Mouse (Mus musculus): ENCODE results near the gene Ormdl3.
"Not testable (repeated sequence)": the region's sequence is repeated elsewhere in the genome, so short reads cannot be mapped to it uniquely, and the experiment has no call there.

Ormdl3 gene

GRCm38 (mm10) chr11:98586892-98587563 is at the start of gene Ormdl3:
TSS of gene Ormdl3 (minus strand) at chr11:98587368.
- DNase-seq = peak; percentile 98

DNA sequence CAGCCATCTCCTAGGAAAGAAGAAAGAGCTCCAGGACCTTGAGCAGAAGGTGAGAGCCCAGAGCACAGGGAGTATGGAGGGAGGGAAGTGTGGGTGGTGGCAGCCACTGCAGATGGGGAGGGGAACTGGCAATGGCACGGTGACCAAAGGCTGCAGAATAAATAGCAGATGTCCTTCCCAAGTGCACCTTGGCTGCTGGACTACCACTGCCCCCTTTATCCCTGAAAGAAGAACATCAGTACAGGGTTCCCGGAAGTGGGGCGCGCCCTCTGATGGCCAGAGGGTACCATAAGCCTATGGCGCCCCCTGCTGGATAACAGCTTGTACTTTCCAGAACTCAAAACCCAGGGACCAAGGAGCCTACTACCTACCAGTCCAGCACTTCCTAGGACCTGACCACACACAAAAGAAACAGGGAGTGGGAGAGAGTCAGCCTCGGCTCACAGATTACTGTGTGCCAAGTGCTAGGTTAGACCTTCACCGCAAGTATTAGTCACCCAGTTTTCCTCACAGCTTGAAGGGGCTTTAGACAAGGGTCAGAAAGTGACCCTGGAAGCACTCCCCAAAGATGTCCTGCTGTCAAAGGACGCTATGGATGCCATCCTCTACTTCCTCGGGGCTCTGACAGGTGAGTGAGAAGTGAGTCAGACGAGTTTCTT is 48.3 kb upstream of the Ormdl3 start:
- DNase-seq = peak; percentile 28

- no peak for DNase-seq
Observed at GRCm38 (mm10) chr11:98630646-98631045, 43.5 kb upstream of the Ormdl3 start.

DNA sequence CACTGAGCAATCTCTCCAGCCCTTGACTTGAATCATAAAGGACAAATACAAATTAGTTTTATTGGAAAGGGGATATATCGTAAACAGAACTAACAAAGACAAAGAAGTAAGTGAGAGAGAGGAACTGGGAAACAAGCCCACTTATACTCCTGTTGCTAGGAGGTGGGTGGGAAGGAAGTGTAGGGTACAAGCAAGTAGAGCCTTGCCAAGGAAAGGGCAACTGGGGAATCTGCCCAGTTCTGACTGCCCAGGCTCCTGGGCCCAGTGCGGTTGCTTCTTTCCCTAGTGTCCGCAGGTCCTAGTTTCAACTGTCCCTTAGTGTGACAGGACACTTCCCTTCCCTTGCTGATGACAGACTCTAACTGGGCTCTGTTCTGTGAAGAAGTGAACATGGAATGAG is 41.5 kb upstream of the Ormdl3 start:
- no peak for DNase-seq

GRCm38 (mm10) chr11:98625611-98626410 is 38.6 kb upstream of the Ormdl3 start, which contains the start of the genes Gm12355 and Gsdma3:
TSS of gene Gm12355 (minus strand) at chr11:98625661.
TSS of gene Gsdma3 (plus strand) at chr11:98626360.
- DNase-seq = no peak

GRCm38 (mm10) chr11:98624381-98624780 is 37.2 kb upstream of the Ormdl3 start:
- DNase-seq = not testable (repeated sequence)

DNA sequence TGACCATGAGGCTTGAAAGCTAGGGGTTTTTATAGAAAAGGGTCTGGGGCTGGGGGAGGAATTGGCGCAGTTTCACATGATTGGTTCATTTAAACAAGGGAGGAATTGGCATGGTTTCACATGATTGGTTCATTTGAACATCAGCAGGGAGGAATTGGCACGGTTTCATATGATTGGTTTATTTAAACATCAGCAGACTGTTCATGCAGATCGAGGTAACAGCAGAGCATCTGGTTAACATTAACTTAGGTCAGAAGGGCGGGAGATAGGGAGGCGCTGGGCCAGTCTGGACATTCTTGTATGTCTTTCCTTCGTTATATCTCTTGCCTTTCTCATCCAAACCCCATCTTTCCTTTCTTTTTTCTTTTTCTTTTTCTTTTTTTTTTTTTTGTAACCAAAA is 36.8 kb upstream of the Ormdl3 start:
- DNase-seq = not testable (repeated sequence)

GRCm38 (mm10) chr11:98620791-98621190 is 33.6 kb upstream of the Ormdl3 start:
- DNase-seq = no peak

DNA sequence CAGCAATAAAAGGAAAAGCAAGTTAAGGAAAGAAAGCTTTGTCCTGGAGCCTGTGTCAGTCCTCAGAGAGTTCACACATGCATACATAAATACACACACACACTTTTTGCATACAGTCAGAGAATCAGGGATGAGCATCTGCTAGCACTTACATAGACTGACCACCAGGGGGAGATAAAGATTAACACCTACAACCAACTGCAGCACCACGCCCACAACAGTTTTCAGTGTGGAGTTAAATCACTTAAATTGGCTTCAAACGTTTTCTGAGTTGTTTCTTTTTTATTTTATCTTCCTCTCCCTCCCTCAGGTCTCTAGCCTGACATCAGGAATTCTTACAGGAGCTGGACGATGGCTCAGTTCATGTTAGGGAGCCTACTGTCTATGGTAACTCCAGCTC is 19.6 kb upstream of the Ormdl3 start:
- no peak for DNase-seq

- DNase-seq = not testable (repeated sequence)
Observed at GRCm38 (mm10) chr11:98604911-98605310, 17.7 kb upstream of the Ormdl3 start.

DNA sequence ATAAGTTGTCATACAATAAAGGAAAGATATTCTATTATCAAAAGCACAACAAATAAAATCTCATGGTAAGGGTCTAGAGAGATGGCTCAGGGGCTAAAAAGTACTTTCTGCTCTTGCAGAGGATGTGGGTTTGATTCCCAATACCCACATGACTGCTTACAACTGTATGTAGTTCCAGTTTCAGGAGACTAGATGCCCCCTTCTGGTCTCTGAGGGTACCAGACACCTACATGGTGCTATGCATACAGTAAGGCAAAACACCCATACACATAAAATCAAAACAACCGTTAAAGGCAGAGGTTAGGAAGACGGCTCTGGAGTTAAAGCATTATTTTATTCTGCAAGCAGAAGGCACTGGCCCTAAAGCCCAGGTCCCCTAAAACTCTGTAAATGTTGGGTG is 16.8 kb upstream of the Ormdl3 start:
- DNase-seq = no peak

DNA sequence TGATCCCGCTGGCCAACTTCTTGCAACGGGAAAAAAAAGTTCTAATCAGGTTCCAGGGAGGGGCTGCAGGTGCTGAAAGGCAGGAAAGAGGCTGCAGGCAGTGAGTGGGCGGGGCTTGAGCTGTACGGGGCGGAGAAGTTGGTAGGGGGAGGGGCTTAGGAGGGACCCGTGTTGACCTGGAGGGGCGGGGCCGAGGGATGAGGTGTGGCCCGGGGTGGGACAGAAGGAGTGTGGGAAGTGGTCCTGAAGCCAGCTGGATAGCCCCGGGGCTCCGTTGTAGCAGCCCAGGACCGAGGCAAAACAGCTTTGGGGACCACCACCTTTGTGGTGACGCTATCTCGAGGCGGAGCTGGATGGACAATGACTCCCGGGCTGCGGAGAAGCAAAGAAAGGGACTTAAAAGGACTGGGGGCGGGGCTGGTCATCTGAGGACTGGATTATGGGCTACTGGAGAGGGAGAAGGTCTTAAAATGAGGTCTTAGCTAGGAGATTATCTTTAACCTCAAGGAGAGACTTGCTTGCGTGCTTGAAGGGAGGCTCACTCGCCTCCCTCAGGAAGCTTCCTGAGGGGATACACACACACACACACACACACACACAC is 15.0 kb upstream of the Ormdl3 start:
- DNase-seq = no peak

GRCm38 (mm10) chr11:98599291-98599690 is 12.1 kb upstream of the Ormdl3 start:
- DNase-seq = no peak

DNA sequence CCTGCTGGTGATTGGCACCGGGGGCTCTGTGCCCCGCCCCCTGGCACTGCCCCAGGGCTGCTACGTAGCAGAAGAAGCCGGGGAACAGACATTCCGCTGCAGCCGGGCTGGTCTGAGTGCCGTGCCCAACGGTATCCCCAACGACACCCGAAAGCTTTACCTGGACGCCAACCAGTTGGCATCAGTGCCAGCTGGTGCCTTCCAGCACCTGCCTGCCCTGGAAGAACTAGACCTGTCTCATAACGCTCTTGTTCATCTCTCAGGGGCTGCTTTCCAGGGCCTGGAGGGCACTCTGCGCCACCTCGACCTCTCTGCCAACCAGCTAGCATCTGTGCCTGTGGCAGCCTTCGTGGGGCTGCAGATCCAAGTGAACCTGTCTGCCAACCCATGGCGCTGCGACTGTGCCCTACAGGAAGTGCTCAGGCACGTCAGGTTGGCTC is 11.7 kb upstream of the Ormdl3 start:
- no peak for DNase-seq

GRCm38 (mm10) chr11:98597991-98598390 is 10.8 kb upstream of the Ormdl3 start, which contains the start of gene Lrrc3c:
TSS of gene Lrrc3c (plus strand) at chr11:98598291.
- DNase-seq = no peak

- DNase-seq = peak; percentile 62
Observed at GRCm38 (mm10) chr11:98597363-98597762, 10.2 kb upstream of the Ormdl3 start.

DNA sequence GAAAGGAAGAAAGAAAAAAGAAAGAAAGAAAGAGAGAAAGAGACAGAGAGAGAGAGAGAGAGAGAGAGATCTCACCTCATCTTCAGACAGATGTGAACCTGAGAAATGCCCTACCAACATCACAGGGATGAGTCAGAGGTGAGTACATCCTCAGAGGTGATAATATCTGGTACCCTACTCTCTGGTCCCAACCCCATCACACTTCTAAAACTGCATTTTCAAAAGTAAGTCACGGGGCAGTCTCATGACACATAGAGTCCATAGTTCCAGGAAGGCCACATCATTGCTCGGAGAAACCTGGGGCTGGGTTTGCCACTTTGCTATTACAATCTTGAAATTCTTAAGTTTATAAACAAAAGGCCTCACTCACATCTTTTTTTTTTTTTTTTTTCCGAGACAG is 8.8 kb upstream of the Ormdl3 start:
- no peak for DNase-seq

- no peak for DNase-seq
Observed at GRCm38 (mm10) chr11:98595473-98595872, 8.3 kb upstream of the Ormdl3 start.

DNA sequence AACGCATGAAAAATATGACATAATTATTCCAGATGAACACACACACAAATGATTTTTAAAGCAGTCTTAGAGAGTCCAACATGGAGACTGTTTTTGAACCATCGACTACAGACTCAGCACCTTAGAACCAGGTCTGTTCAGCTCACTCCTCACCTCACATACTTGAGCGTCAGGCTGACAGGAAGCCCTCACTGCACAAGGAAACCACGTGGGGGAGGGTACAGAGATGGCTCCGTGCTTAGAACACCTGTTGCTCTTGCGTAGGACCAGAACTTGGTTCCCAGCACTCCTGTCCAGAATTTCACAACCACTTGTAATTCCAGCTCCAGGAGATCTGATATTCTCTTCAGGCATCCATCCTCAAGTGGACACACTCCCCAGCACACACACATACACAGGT is 7.9 kb upstream of the Ormdl3 start:
- DNase-seq = no peak

GRCm38 (mm10) chr11:98590548-98591445 is 3.6 kb upstream of the Ormdl3 start:
- no peak for DNase-seq

DNA sequence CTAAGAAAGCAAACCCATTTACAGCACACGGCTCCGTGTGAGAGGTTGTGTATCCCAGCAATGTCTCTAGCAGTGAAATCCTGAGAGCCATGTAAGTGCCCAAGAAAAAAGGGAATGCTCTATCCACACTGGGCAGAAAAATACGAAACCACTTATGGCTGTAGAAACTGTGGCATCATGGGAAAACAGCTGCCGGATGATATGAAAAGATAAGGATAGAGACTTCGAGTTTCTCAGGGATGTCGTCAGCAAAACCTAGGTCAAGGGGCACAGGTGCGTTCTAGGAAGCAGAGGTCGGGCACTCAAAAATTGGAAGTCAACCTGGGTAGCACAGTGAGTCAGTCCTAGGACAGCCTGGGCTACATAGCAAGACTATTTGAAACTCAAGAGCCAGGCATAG is 2.1 kb upstream of the Ormdl3 start:
- no peak for DNase-seq

- no peak for DNase-seq
Observed at GRCm38 (mm10) chr11:98588833-98589281, 1.7 kb upstream of the Ormdl3 start.
